Mouse (Mus musculus) intestine, embryonic 15.5 days (tissue): ENCODE results near the gene Bri3. TPM values are rescaled to one million over a fixed set of nuclear protein-coding genes. Genes with fewer than 3 reads are reported as not detected.
"Not testable (repeated sequence)": the region's sequence is repeated elsewhere in the genome, so short reads cannot be mapped to it uniquely, and the experiment has no call there.

ENCODE experiments used
- ATAC-seq: fragments of 200-750 bp; cut with Nextera tagmentation; 2 replicates; pipeline ENCODE4 v1.8.0; 2017; ENCODE audit warnings: moderate TSS enrichment, moderate library complexity
- H3K27ac ChIP-seq: fragments of 300-500 bp; sonication (generic); 2 replicates; pipeline ENCODE4 v1.5.1; 2015; ENCODE audit warnings: mild to moderate bottlenecking, inconsistent platforms
- H3K27me3 ChIP-seq: fragments of 300-500 bp; sonication (generic); replicated peaks from 2 replicates; pipeline ENCODE4 v1.6.1; 2015; ENCODE audit warnings: inconsistent platforms
- H3K36me3 ChIP-seq: fragments of 300-500 bp; sonication (generic); 2 replicates; pipeline ENCODE4 v1.6.1; 2015; ENCODE audit warnings: inconsistent platforms
- H3K4me1 ChIP-seq: fragments of 300-500 bp; sonication (generic); replicated peaks from 2 replicates; pipeline ENCODE4 v1.6.1; 2015; ENCODE audit warnings: inconsistent platforms
- H3K4me2 ChIP-seq: fragments of 300-500 bp; sonication (generic); replicated peaks from 2 replicates; pipeline ENCODE4 v1.6.1; 2015; ENCODE audit warnings: mild to moderate bottlenecking, inconsistent platforms
- H3K4me3 ChIP-seq: fragments of 300-500 bp; sonication (generic); replicated peaks from 2 replicates; pipeline ENCODE4 v1.5.1; 2015; ENCODE audit warnings: inconsistent platforms
- H3K9ac ChIP-seq: fragments of 300-500 bp; sonication (generic); 2 replicates; pipeline ENCODE4 v1.6.1; 2015; ENCODE audit warnings: inconsistent platforms
- H3K9me3 ChIP-seq: fragments of 300-500 bp; sonication (generic); 2 replicates; pipeline ENCODE4 v1.6.1; 2016; ENCODE audit warnings: inconsistent platforms
- WGBS: fragments of 180-500 bp; shearing (Covaris S2); methylation state at CpG from one replicate; pipeline ENCODE4 v1.1.7; 2015; 5-methylcytosine and 5-hydroxymethylcytosine counted together
- polyA plus RNA-seq: library from polyadenylated mRNA; unstranded; fragments of >200 nt; fragmentation: Nextera tagmentation; extraction: Ambion mirVana; gene quantifications from 2 replicates; pipeline ENCODE4 v1.2.1, GENCODE M21; 2015

The Bri3 gene
- polyA plus RNA-seq, 1 experiment from 2014 or later: 133 TPM

GRCm38 (mm10) chr5:144316442-144316841, 72.2 kb downstream of the Bri3 start:
- H3K27me3 ChIP-seq: no peaks in the 10 kb centered on the region
- H3K4me3 ChIP-seq: no peak overlapping the region
- H3K27ac ChIP-seq: no peak overlapping the region
- H3K36me3 ChIP-seq: no peaks in the 10 kb centered on the region
- no peak for ATAC-seq
- H3K9ac ChIP-seq: no peak overlapping the region
- peaks cover 34% of the 10 kb centered on the region for H3K4me1 ChIP-seq
- H3K4me2 ChIP-seq: no peak overlapping the region
- 67% methylated on average over 3 of the region's 3 CpGs for WGBS
- no peaks in the 10 kb centered on the region for H3K9me3 ChIP-seq

- Histone ChIP-seq H3K27me3 (no peaks in the 10 kb centered on the region), H3K9me3 (no peaks in the 10 kb centered on the region), H3K36me3 (no peaks in the 10 kb centered on the region), H3K27ac (peak overlapping the region; percentile 61), H3K4me2 (no peak overlapping the region), H3K4me3 (no peak overlapping the region), H3K4me1 (peaks cover 31% of the 10 kb centered on the region), H3K9ac (no peak overlapping the region)
- ATAC-seq: peak; percentile 72
- 61% methylated on average over 8 of the region's 8 CpGs for WGBS
These were observed 73.2 kb downstream of the Bri3 start for GRCm38 (mm10) chr5:144317426-144317825.

- no peaks in the 10 kb centered on the region for H3K27me3 ChIP-seq
- H3K27ac ChIP-seq: peak overlapping the region; percentile 65
- H3K4me1 ChIP-seq: peaks cover 31% of the 10 kb centered on the region
- 35% methylated on average over 6 of the region's 6 CpGs for WGBS
- no peak overlapping the region for H3K4me2 ChIP-seq
- H3K9me3 ChIP-seq: no peaks in the 10 kb centered on the region
- no peak overlapping the region for H3K9ac ChIP-seq
- H3K36me3 ChIP-seq: no peaks in the 10 kb centered on the region
- H3K4me3 ChIP-seq: no peak overlapping the region
- ATAC-seq: peak; percentile 11; the same call in 1 of the 2 replicates
These were observed 74.0 kb downstream of the Bri3 start for GRCm38 (mm10) chr5:144318286-144318685.

GRCm38 (mm10) chr5:144321681-144322080, 77.4 kb downstream of the Bri3 start:
- no peak overlapping the region for H3K4me3 ChIP-seq
- H3K4me1 ChIP-seq: peaks cover 16% of the 10 kb centered on the region
- peak overlapping the region; percentile 22; the same call in 1 of the 2 replicates for H3K27ac ChIP-seq
- no peaks in the 10 kb centered on the region for H3K36me3 ChIP-seq
- ATAC-seq: peak; percentile 75
- 23% methylated on average over 7 of the region's 7 CpGs for WGBS
- no peaks in the 10 kb centered on the region for H3K27me3 ChIP-seq
- H3K9me3 ChIP-seq: no peaks in the 10 kb centered on the region
- H3K4me2 ChIP-seq: no peak overlapping the region
- H3K9ac ChIP-seq: no peak overlapping the region

- ATAC-seq: no peak
- Histone ChIP-seq H3K4me2 (no peak overlapping the region), H3K9ac (no peak overlapping the region), H3K9me3 (no peaks in the 10 kb centered on the region), H3K4me3 (no peak overlapping the region), H3K36me3 (no peaks in the 10 kb centered on the region), H3K27me3 (no peaks in the 10 kb centered on the region), H3K27ac (no peak overlapping the region), H3K4me1 (peaks cover 14% of the 10 kb centered on the region)
- WGBS: 84% methylated on average over 3 of the region's 3 CpGs
These were observed 78.5 kb downstream of the Bri3 start for GRCm38 (mm10) chr5:144322717-144323116.

- ATAC-seq: no peak
- H3K9ac ChIP-seq: no peak overlapping the region
- H3K36me3 ChIP-seq: no peaks in the 10 kb centered on the region
- no peak overlapping the region for H3K4me2 ChIP-seq
- 87% methylated on average over 11 of the region's 11 CpGs for WGBS
- no peaks in the 10 kb centered on the region for H3K27me3 ChIP-seq
- H3K27ac ChIP-seq: no peak overlapping the region
- H3K4me1 ChIP-seq: 0 out of 2 replicates have a peak, but pooled peaks cover 5% of the 10 kb centered on the region
- H3K9me3 ChIP-seq: no peaks in the 10 kb centered on the region
- no peak overlapping the region for H3K4me3 ChIP-seq
These were observed 89.8 kb downstream of the Bri3 start for GRCm38 (mm10) chr5:144334010-144334409.

- not testable (repeated sequence) for H3K27ac ChIP-seq, H3K4me1 ChIP-seq, ATAC-seq, H3K4me3 ChIP-seq, H3K36me3 ChIP-seq, H3K4me2 ChIP-seq, H3K9ac ChIP-seq, H3K9me3 ChIP-seq, H3K27me3 ChIP-seq
- 66% methylated on average over 6 of the region's 6 CpGs for WGBS
These were observed 91.1 kb downstream of the Bri3 start for GRCm38 (mm10) chr5:144335357-144335756.

GRCm38 (mm10) chr5:144338787-144339186, 94.5 kb downstream of the Bri3 start:
- peaks cover 12% of the 10 kb centered on the region; the same call in 1 of the 2 replicates for H3K4me1 ChIP-seq
- no peak overlapping the region for H3K9ac ChIP-seq
- WGBS: 30% methylated on average over 1 of the region's 1 CpGs
- H3K4me3 ChIP-seq: no peak overlapping the region
- 0 out of 2 replicates have a peak overlapping the region, but pooled peaks have one; percentile 38 for H3K27ac ChIP-seq
- no peaks in the 10 kb centered on the region for H3K9me3 ChIP-seq
- H3K36me3 ChIP-seq: no peaks in the 10 kb centered on the region
- peak; percentile 59; the same call in 1 of the 2 replicates for ATAC-seq
- H3K4me2 ChIP-seq: 0 out of 2 replicates have a peak overlapping the region, but pooled peaks have one; percentile 9
- no peaks in the 10 kb centered on the region for H3K27me3 ChIP-seq

- Histone ChIP-seq H3K4me3 (no peak overlapping the region), H3K4me2 (peak overlapping the region; percentile 17; the same call in 1 of the 2 replicates), H3K27ac (no peak overlapping the region), H3K9ac (no peak overlapping the region), H3K36me3 (no peaks in the 10 kb centered on the region), H3K27me3 (no peaks in the 10 kb centered on the region), H3K4me1 (peaks cover 12% of the 10 kb centered on the region; the same call in 1 of the 2 replicates), H3K9me3 (no peaks in the 10 kb centered on the region)
- ATAC-seq: peak; percentile 73
- 65% methylated on average over 1 of the region's 1 CpGs for WGBS
These were observed 96.8 kb downstream of the Bri3 start for GRCm38 (mm10) chr5:144341085-144341484.

GRCm38 (mm10) chr5:144344592-144344991, 100.4 kb downstream of the Bri3 start:
- ATAC-seq: no peak

GRCm38 (mm10) chr5:144351185-144351584, 106.9 kb downstream of the Bri3 start:
- WGBS: 38% methylated on average over 8 of the region's 8 CpGs
- no peaks in the 10 kb centered on the region for H3K27me3 ChIP-seq
- no peaks in the 10 kb centered on the region for H3K36me3 ChIP-seq
- no peaks in the 10 kb centered on the region for H3K9me3 ChIP-seq
- no peaks in the 10 kb centered on the region for H3K4me1 ChIP-seq
- H3K4me2 ChIP-seq: no peak overlapping the region
- no peak overlapping the region for H3K4me3 ChIP-seq
- no peak overlapping the region for H3K27ac ChIP-seq
- no peak for ATAC-seq
- H3K9ac ChIP-seq: no peak overlapping the region

More at GRCm38 (mm10) chr5:144344592-144344991, 100.4 kb downstream of the Bri3 start:
- Histone ChIP-seq H3K27me3 (no peaks in the 10 kb centered on the region), H3K9ac (no peak overlapping the region), H3K4me1 (peaks cover 7% of the 10 kb centered on the region; the same call in 1 of the 2 replicates), H3K4me2 (no peak overlapping the region), H3K9me3 (no peaks in the 10 kb centered on the region), H3K36me3 (no peaks in the 10 kb centered on the region), H3K4me3 (no peak overlapping the region), H3K27ac (no peak overlapping the region)
- 76% methylated on average over 6 of the region's 6 CpGs for WGBS

GRCm38 (mm10) chr5:144352250-144353047, 108.2 kb downstream of the Bri3 start:
- H3K9ac ChIP-seq: no peak overlapping the region
- ATAC-seq: peak; percentile 36; the same call in 1 of the 2 replicates
- H3K4me1 ChIP-seq: 0 out of 2 replicates have a peak, but pooled peaks cover 1% of the 10 kb centered on the region
- H3K4me2 ChIP-seq: no peak overlapping the region
- no peak overlapping the region for H3K27ac ChIP-seq
- H3K4me3 ChIP-seq: no peak overlapping the region
- WGBS: 76% methylated on average over 9 of the region's 9 CpGs
- H3K27me3 ChIP-seq: no peaks in the 10 kb centered on the region
- no peaks in the 10 kb centered on the region for H3K9me3 ChIP-seq
- no peaks in the 10 kb centered on the region for H3K36me3 ChIP-seq
